Mouse (Mus musculus) heart, adult 11 months (tissue): ENCODE data around the gene Cd164l2.
A peak's percentile ranks its signal among the peaks of the same experiment; 100 is the strongest.

ENCODE experiments used
- DNase-seq: peaks from one replicate; pipeline ENCODE4 v3.0.0; 2022

Cd164l2 gene

DNA sequence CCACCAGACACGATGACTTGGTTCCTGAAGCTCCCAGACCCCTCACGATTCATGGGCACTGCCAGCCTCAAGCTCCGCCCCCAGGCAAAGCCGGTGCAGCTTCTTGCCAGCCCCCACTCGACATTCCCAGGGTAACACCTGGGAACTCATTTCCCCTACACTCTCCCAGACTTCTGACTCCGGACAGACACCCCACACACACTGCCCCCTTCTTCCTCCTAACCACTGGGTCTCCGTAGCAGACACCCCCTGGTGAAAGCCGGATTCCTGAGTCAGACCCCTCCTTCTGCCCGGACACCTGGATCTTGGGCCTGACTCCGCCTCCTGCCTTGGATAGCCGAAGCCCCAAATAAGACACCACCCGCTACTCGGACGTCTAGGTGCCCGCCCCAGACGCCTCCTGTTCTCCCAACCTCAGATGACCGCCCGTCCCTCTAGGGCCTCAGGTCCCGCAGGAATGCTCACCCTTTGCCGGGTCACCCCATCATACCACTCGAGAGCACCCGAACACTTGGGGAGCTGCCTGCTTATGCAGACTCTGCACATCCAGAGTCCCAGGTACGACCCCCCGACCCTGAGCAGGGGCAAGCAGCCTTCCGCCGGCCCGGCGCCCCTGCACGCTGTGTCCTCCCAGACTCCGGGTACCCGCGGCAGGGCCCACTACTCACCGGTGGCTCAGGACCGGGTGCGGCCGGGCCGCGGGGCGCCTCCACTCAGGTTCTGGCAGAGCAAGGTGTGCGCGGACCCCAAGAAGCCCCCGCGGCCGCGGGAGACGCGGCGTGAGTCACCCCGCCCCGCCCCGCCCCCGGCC, at the start of gene Cd164l2, which contains the start of gene Gpr3:
Gene Cd164l2, plus strand, starts transcription at position 381 of the 811 bp plus-strand sequence.
Gene Gpr3, minus strand, starts transcription at position 786 of the 811 bp plus-strand sequence.
- DNase-seq: peak; percentile 93

- no peak for DNase-seq
Measured at GRCm38 (mm10) chr4:133162196-133162595, 49.7 kb upstream of the Cd164l2 start.

DNA sequence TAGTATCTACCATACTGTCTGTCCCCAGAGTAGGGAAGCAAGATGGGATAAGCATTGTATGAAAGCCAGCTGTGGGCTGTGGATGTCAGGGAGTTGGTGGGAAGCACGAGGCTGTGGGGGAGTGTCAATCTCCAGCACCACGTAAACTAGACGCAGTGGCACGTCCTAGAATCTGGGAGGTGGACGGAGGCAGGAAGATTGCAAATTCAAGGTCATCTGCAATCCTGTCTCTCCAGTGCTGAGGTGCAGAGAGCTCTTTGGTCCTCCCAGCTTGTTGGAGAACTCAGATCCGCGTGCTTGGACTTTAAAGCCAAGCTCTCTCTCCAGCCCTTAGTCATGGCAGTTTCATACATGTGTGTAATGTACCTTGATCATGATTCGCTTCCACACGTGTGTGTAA, 45.2 kb upstream of the Cd164l2 start:
- no peak for DNase-seq

- peak; percentile 99 for DNase-seq
Measured at GRCm38 (mm10) chr4:133169237-133170055, 42.5 kb upstream of the Cd164l2 start.

DNA sequence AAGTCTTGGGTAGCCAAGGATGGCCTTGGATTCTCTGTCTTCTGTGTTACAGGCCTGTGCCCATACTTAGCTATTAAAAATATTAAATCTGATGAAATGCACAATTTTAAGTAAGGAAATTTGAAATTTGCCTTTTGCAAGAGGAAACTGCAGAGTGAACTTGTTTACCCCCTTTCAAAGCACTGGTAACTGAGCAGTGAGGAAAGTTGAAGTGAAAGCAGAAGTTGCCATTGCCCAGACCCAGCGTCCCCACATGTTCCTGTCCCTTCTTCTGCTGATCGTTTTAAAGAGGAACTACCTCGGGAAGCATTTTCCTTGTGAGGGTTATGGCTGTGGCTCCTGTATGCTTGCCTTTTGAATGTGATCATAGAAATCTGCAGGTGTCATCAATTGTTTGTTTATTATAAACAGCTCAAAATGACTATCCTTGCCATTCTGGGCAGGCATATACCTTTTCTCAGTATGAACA, 41.8 kb upstream of the Cd164l2 start:
- peak; percentile 97 for DNase-seq

DNA sequence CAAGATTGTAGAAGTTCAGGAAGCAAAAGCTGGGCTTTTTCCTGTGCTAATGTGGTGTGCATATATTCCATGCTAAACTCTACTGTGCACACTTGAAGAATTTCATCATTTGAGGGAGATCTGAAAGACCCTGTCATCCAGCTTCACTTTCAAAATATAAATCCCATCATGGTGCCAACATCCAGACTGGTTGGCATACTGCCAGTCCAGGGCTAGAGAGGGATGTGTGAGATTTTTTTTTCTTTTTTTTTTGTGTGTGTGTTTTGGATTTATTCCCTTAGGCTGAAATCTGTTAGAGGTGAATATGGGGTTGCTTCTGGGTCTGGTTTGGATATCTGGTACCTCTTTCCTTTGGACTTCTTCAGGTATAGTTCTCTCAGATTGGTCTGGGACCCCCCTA, 41.3 kb upstream of the Cd164l2 start:
- peak; percentile 93 for DNase-seq

GRCm38 (mm10) chr4:133172451-133172850, 39.5 kb upstream of the Cd164l2 start:
- DNase-seq: peak; percentile 93

- peak; percentile 98 for DNase-seq
Measured at GRCm38 (mm10) chr4:133174361-133174760, 37.6 kb upstream of the Cd164l2 start.

- no peak for DNase-seq
Measured at GRCm38 (mm10) chr4:133175274-133175673, 36.7 kb upstream of the Cd164l2 start.

DNA sequence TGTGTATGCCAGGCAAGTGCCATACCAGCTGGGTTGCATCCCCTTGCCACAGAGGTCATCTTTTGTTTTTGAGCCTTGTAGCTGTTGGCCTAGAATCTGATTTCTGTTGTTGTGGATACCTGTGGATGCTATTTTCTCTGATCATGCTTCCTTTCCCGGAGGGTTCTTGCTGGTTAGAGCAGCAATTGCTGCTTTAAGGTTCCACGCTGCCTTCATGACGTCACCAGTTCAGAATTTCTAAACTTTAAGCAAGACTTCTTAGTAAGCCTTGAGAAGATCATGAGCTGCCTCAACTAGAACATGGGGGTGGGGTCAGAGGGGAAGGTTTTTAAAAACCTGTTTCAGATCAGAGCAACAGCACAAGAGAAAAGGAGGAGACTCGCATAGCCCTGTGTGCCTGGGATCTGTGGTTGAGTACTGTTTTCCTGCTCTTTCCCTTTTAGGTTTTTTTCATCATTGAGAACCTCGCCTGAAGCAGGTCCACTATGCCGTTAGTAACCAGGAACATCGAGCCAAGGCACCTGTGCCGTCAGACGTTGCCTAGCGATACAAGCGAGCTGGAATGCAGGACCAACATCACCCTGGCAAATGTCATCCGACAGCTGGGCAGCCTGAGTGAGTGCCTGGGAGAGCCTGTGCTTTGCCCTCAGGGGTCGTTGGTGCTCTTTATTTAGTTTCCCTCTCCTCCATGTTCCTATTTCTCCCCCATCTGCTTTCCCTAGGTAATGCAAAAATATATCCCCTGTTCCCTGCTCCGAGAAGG, 35.8 kb upstream of the Cd164l2 start:
- peak; percentile 96 for DNase-seq

GRCm38 (mm10) chr4:133176761-133177403, 35.0 kb upstream of the Cd164l2 start:
- DNase-seq: peak; percentile 93

DNA sequence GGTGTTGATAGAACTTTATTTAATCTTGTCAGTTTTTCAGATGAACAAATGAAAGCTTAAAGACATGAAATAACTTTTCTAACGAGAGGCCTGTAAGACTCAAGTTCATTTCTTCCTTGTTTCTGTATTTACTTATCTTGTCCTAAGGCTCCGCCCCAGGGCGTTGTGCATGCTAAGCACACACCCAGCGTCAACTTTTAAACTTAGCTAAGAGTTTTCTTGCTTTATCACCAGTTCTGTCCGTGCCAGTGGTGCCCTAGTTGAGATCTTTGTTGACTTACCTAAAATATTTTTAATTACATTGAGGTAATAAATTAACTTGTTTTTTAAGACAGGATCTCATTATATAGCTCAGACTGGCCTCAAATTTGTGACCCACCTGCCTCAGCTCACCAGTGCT, 33.6 kb upstream of the Cd164l2 start:
- DNase-seq: peak; percentile 91

DNA sequence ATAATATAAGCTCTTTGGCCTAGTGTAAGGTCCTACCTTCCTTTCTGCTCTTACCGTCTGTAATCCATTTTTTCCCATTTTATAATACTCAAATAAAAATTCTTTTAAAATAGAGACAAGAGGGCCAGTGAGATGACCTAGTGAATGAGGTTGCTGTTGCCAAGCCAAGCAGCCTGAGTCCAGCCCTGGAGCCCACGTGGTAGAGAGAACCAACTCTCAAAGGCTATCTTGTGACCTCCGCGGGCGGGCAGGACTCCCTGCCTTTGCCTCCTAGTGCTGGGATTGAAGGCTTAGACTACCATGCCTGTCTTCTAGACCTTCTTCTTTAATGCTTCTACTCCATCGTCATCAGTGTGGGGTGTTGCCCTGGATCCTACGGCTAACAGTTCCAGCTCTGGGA, 32.7 kb upstream of the Cd164l2 start:
- DNase-seq: peak; percentile 94

DNA sequence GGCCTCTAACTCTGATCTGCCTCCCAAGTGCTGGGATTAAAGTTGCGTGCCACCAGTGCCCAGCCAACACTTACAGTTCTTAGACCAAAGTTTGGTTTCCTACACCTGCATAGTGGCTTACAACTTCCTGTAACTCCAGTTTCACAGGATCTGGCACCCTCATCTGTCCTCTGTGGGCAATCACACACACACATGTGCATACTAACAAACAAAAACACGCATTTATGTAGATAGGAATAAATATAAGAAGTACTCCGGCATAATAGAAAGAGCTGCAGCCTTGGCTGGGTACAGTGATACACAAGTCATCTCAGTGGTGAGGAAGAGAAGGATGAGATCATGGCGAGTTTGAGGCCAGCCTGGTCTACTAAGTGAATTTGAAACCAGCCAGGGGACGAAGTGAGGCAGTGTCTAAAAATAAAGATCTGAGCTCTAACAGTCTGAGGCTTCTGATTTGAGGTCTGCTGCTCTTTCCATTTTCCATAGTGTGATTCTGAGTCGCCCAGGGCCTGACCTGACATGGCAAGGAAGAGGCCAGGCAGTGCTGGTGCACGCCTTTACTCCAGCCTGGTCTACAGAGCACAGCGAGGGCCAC, 29.4 kb upstream of the Cd164l2 start:
- DNase-seq: peak; percentile 89

- no peak for DNase-seq
Measured at GRCm38 (mm10) chr4:133184031-133184897, 27.7 kb upstream of the Cd164l2 start.

- DNase-seq: peak; percentile 98
Measured at GRCm38 (mm10) chr4:133184898-133185665, 26.8 kb upstream of the Cd164l2 start.

DNA sequence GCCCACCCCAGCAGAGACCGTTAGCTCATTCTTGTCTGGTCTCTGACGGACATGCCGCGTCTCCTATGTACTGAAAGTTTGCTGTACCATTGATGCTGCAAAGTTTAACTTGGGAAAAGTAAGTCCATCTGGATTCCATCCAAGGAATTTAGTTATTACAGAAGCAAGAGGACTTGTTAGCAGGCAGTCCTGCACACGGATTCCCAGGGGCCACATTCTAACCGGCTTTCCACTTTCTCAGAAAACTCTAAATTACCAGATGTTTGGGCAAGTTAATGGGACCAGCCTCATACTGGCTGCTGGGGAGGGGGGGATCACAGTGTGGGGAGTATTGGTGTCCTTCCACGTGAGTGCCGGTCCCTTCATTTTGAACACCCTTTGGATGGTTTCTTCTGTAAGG, 26.0 kb upstream of the Cd164l2 start:
- peak; percentile 97 for DNase-seq

- DNase-seq: no peak
Measured at GRCm38 (mm10) chr4:133186856-133187255, 25.1 kb upstream of the Cd164l2 start.

- DNase-seq: no peak
Measured at GRCm38 (mm10) chr4:133189396-133189795, 22.5 kb upstream of the Cd164l2 start.

DNA sequence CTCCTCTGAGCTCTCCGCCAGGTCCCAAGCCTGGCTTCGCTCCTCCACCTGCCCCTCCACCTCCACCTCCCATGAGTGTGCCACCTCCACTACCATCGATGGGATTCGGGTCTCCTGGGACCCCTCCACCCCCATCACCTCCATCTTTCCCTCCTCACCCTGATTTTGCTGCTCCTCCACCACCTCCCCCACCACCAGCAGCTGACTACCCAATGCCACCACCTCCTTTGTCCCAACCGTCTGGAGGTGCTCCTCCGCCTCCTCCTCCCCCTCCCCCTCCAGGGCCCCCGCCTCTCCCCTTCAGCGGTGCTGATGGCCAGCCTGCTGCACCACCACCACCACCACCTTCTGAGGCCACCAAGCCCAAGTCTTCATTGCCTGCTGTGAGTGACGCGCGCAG, 17.4 kb upstream of the Cd164l2 start:
- peak; percentile 91 for DNase-seq
